Comparison of ENCODE assay signal across 28 mouse cellular contexts in genomic region chr3:135672135-135672534, GRCm38 (mm10). TPM values are rescaled to one million over a fixed set of nuclear protein-coding genes. Genes with fewer than 3 reads are reported as not detected.
DNase-seq lines count a peak whose midpoint lies in the region; ATAC-seq and TF ChIP-seq lines count a peak whose summit lies in the region.
"Had no signal": no experiment of that assay in that cellular context is flagged by ENCODE, and none has a peak within 500 bp of the region (broad histone marks: within the 10 kb centered on the region; RNA-seq: fewer than 3 reads in every experiment).

No protein-coding gene starts in this region.

- no peak overlapping the region for H3K27ac ChIP-seq in forebrain, embryonic 14.5 days (ENCODE audit: low read depth, low read length)
- H3K27ac ChIP-seq in forebrain, postnatal 0 days (ENCODE audit: low read depth, low read length) = no peak overlapping the region
- H3K27ac ChIP-seq in liver, embryonic 11.5 days (ENCODE audit: low read depth, low read length) = no peak overlapping the region
- no peak overlapping the region for H3K27ac ChIP-seq in neural tube, embryonic 14.5 days (ENCODE audit: low read depth, low read length)
- no peak overlapping the region for H3K27ac ChIP-seq in neural tube, embryonic 15.5 days (replicated peaks)
- H3K27ac ChIP-seq in stomach, embryonic 16.5 days (ENCODE audit: low read length) = no peak overlapping the region
- H3K27ac ChIP-seq: kidney, postnatal 0 days; limb, embryonic 13.5 days; liver, embryonic 13.5 days had no signal

- H3K4me1 ChIP-seq in forebrain, embryonic 14.5 days (ENCODE audit: control insufficient read depth, insufficient read depth, low read length) = peaks cover 13% of the 10 kb centered on the region; the same call in 1 of the 2 replicates
- H3K4me1 ChIP-seq in forebrain, postnatal 0 days (ENCODE audit: insufficient read depth) = peaks cover 7% of the 10 kb centered on the region; the same call in 1 of the 2 replicates
- H3K4me1 ChIP-seq in liver, embryonic 11.5 days (replicated peaks; ENCODE audit: control insufficient read depth, insufficient read depth, low read length) = peaks cover 26% of the 10 kb centered on the region
- peaks cover 15% of the 10 kb centered on the region for H3K4me1 ChIP-seq in neural tube, embryonic 14.5 days (ENCODE audit: control insufficient read depth, insufficient read depth, low read length)
- H3K4me1 ChIP-seq in neural tube, embryonic 15.5 days = peaks cover 30% of the 10 kb centered on the region
- peaks cover 37% of the 10 kb centered on the region for H3K4me1 ChIP-seq in stomach, embryonic 16.5 days (ENCODE audit: control insufficient read depth, insufficient read depth, low read length)

- no peaks in the 10 kb centered on the region for H3K27me3 ChIP-seq in forebrain, embryonic 14.5 days (replicated peaks; ENCODE audit: control insufficient read depth, insufficient read depth, low read length)
- H3K27me3 ChIP-seq in forebrain, postnatal 0 days (ENCODE audit: insufficient read depth, low read length) = no peaks in the 10 kb centered on the region
- no peaks in the 10 kb centered on the region for H3K27me3 ChIP-seq in liver, embryonic 11.5 days (replicated peaks; ENCODE audit: control insufficient read depth, insufficient read depth, low read length)
- no peaks in the 10 kb centered on the region for H3K27me3 ChIP-seq in neural tube, embryonic 14.5 days (ENCODE audit: control insufficient read depth, insufficient read depth, low read length)
- no peaks in the 10 kb centered on the region for H3K27me3 ChIP-seq in neural tube, embryonic 15.5 days (replicated peaks)
- H3K27me3 ChIP-seq in stomach, embryonic 16.5 days (ENCODE audit: control insufficient read depth, insufficient read depth, low read length) = no peaks in the 10 kb centered on the region
- H3K27me3 ChIP-seq: embryonic facial prominence, embryonic 15.5 days; limb, embryonic 13.5 days; liver, embryonic 13.5 days; stomach, embryonic 15.5 days had no signal

- no peaks in the 10 kb centered on the region for H3K36me3 ChIP-seq in forebrain, embryonic 14.5 days (ENCODE audit: control insufficient read depth, insufficient read depth, low read length)
- H3K36me3 ChIP-seq in forebrain, postnatal 0 days (ENCODE audit: insufficient read depth) = no peaks in the 10 kb centered on the region
- no peaks in the 10 kb centered on the region for H3K36me3 ChIP-seq in liver, embryonic 11.5 days (ENCODE audit: control insufficient read depth, insufficient read depth, low read length)
- H3K36me3 ChIP-seq in neural tube, embryonic 14.5 days (ENCODE audit: control insufficient read depth, insufficient read depth, low read length) = no peaks in the 10 kb centered on the region
- H3K36me3 ChIP-seq in neural tube, embryonic 15.5 days = no peaks in the 10 kb centered on the region
- H3K36me3 ChIP-seq in stomach, embryonic 16.5 days (ENCODE audit: control insufficient read depth, insufficient read depth, low read length) = no peaks in the 10 kb centered on the region
- H3K36me3 ChIP-seq: stomach, embryonic 15.5 days had no signal

- no peak overlapping the region for H3K4me3 ChIP-seq in forebrain, embryonic 14.5 days (ENCODE audit: low read depth, low read length)
- no peak overlapping the region for H3K4me3 ChIP-seq in forebrain, postnatal 0 days (ENCODE audit: low read depth, low read length)
- H3K4me3 ChIP-seq in liver, embryonic 11.5 days (ENCODE audit: low read depth, low read length) = no peak overlapping the region
- H3K4me3 ChIP-seq in neural tube, embryonic 14.5 days (ENCODE audit: low read depth, low read length) = no peak overlapping the region
- no peak overlapping the region for H3K4me3 ChIP-seq in neural tube, embryonic 15.5 days (replicated peaks)
- no peak overlapping the region for H3K4me3 ChIP-seq in stomach, embryonic 16.5 days (replicated peaks; ENCODE audit: low read length)
- H3K4me3 ChIP-seq: embryonic facial prominence, embryonic 15.5 days; limb, embryonic 13.5 days; liver, embryonic 13.5 days; stomach, embryonic 15.5 days had no signal

- no peak for TF ChIP-seq CTCF in forebrain, postnatal 0 days (IDR thresholded peaks at IDR 0.05; ENCODE audit: low read depth)

- DNase-seq in forebrain, embryonic 14.5 days (ENCODE audit: low spot score) = peak; percentile 48
- DNase-seq in forebrain, postnatal 0 days = no peak
- peak; percentile 10 for DNase-seq in liver, embryonic 11.5 days (ENCODE audit: low spot score)
- no peak for DNase-seq in liver
- DNase-seq in urinary bladder, postnatal 10 days (ENCODE audit: low spot score) = no peak
- DNase-seq: adrenal gland, postnatal 25 days; cerebellum, adult 18-20 months; cerebellum, postnatal 10 days; gastrocnemius, postnatal 14 days; heart, postnatal 36 days; kidney, adult 8-10 months; kidney, postnatal 4 days; liver, embryonic 13.5 days; lung, adult 18-20 months; lung, postnatal 10 days; right cerebral cortex, postnatal 14 days; thymus, adult 2 months; thymus, postnatal 36 days had no signal

- ATAC-seq in forebrain, embryonic 14.5 days = peak; percentile 47; the same call in 1 of the 2 replicates
- ATAC-seq in forebrain, postnatal 0 days = no peak
- ATAC-seq in liver, embryonic 11.5 days (replicated peaks; ENCODE audit: low FRiP score) = no peak
- peak; percentile 39; the same call in 1 of the 2 replicates for ATAC-seq in neural tube, embryonic 14.5 days (ENCODE audit: low read depth)
- ATAC-seq in neural tube, embryonic 15.5 days (ENCODE audit: low FRiP score) = no peak
- peak; percentile 11; the same call in 1 of the 2 replicates for ATAC-seq in stomach, embryonic 16.5 days (ENCODE audit: insufficient read depth, low FRiP score)
- ATAC-seq: CD4-positive, CD25-positive, alpha-beta regulatory T cell, adult 4 months; intestine, embryonic 16.5 days had no signal

- H3K4me2 ChIP-seq in forebrain, embryonic 14.5 days (ENCODE audit: low read length) = no peak overlapping the region
- no peak overlapping the region for H3K4me2 ChIP-seq in forebrain, postnatal 0 days (ENCODE audit: low read depth)
- H3K4me2 ChIP-seq in liver, embryonic 11.5 days = no peak overlapping the region
- no peak overlapping the region for H3K4me2 ChIP-seq in neural tube, embryonic 14.5 days (ENCODE audit: low read depth, low read length)
- H3K4me2 ChIP-seq in neural tube, embryonic 15.5 days = no peak overlapping the region
- no peak overlapping the region for H3K4me2 ChIP-seq in stomach, embryonic 16.5 days (ENCODE audit: low read depth, low read length)
- H3K4me2 ChIP-seq: embryonic facial prominence, embryonic 15.5 days; heart, embryonic 11.5 days; limb, embryonic 13.5 days; liver, embryonic 13.5 days; stomach, embryonic 15.5 days had no signal

- H3K9ac ChIP-seq in forebrain, embryonic 14.5 days (ENCODE audit: low read length) = no peak overlapping the region
- no peak overlapping the region for H3K9ac ChIP-seq in forebrain, postnatal 0 days
- no peak overlapping the region for H3K9ac ChIP-seq in liver, embryonic 11.5 days (ENCODE audit: low read depth, low read length)
- H3K9ac ChIP-seq in neural tube, embryonic 14.5 days (replicated peaks; ENCODE audit: low read depth, low read length) = no peak overlapping the region
- H3K9ac ChIP-seq in neural tube, embryonic 15.5 days (replicated peaks) = no peak overlapping the region
- no peak overlapping the region for H3K9ac ChIP-seq in stomach, embryonic 16.5 days (ENCODE audit: low read length)
- H3K9ac ChIP-seq: embryonic facial prominence, embryonic 15.5 days; limb, embryonic 13.5 days; liver, embryonic 13.5 days; stomach, embryonic 15.5 days had no signal

- no peaks in the 10 kb centered on the region for H3K9me3 ChIP-seq in forebrain, embryonic 14.5 days (replicated peaks; ENCODE audit: control insufficient read depth, low read length)
- H3K9me3 ChIP-seq in forebrain, postnatal 0 days (ENCODE audit: low read length) = no peaks in the 10 kb centered on the region
- H3K9me3 ChIP-seq in liver, embryonic 11.5 days (ENCODE audit: control insufficient read depth, low read length) = no peaks in the 10 kb centered on the region
- H3K9me3 ChIP-seq in neural tube, embryonic 14.5 days (ENCODE audit: control insufficient read depth, low read length) = no peaks in the 10 kb centered on the region
- no peaks in the 10 kb centered on the region for H3K9me3 ChIP-seq in neural tube, embryonic 15.5 days (replicated peaks)
- no peaks in the 10 kb centered on the region for H3K9me3 ChIP-seq in stomach, embryonic 16.5 days (replicated peaks; ENCODE audit: control insufficient read depth, low read length)
- H3K9me3 ChIP-seq: embryonic facial prominence, embryonic 15.5 days; limb, embryonic 13.5 days; liver, embryonic 13.5 days; stomach, embryonic 15.5 days had no signal

- whole genome bisulfite sequencing in forebrain, embryonic 14.5 days = 49% methylated on average over 5 of the region's 5 CpGs
- WGBS in forebrain, postnatal 0 days = 45% methylated on average over 5 of the region's 5 CpGs
- 75% methylated on average over 5 of the region's 5 CpGs for WGBS in liver, embryonic 11.5 days
- WGBS in neural tube, embryonic 14.5 days = 37% methylated on average over 5 of the region's 5 CpGs
- WGBS in neural tube, embryonic 15.5 days = 38% methylated on average over 5 of the region's 5 CpGs
- WGBS in stomach, embryonic 16.5 days = 44% methylated on average over 5 of the region's 5 CpGs

RNA-seq across cellular contexts. Expression of gene Nfkb1, which starts 19.2 kb away (rescaled TPM):
- polyA plus RNA-seq in forebrain, embryonic 14.5 days (2014; fragmentation: Nextera tagmentation; extraction: Ambion mirVana) = 7.2 TPM in 2 replicates
- 19.4 and 22.5 TPM in 2 replicates for total RNA-seq in forebrain, postnatal 0 days (2014; rRNA removed)
- 2.9 and 4.4 TPM in 2 replicates for polyA plus RNA-seq in forebrain, postnatal 0 days (2015; fragmentation: Nextera tagmentation; extraction: Ambion mirVana)
- polyA plus RNA-seq in liver, embryonic 11.5 days (2014; fragmentation: Nextera tagmentation; extraction: Ambion mirVana) = 27.8 and 29.4 TPM in 2 replicates
- 8.5 and 9.6 TPM in 2 replicates for polyA plus RNA-seq in neural tube, embryonic 14.5 days (2014; fragmentation: Nextera tagmentation; extraction: Ambion mirVana)
- polyA plus RNA-seq in neural tube, embryonic 15.5 days (2015; fragmentation: Nextera tagmentation; extraction: Ambion mirVana) = 7.7 and 21.5 TPM in 2 replicates
- polyA plus RNA-seq in stomach, embryonic 16.5 days (2015; fragmentation: Nextera tagmentation; extraction: Ambion mirVana) = 19.2 and 22.6 TPM in 2 replicates

Comparison
In these comparisons a context has a peak if more than half of its experiments do, and no peak if none do; other contexts are left out.
1. ATAC-seq: peak in forebrain, embryonic 14.5 days (single experiment), neural tube, embryonic 14.5 days (single experiment) and stomach, embryonic 16.5 days (single experiment); none in forebrain, postnatal 0 days (single experiment), liver, embryonic 11.5 days (single experiment) and neural tube, embryonic 15.5 days (single experiment).
2. DNase-seq: peak in forebrain, embryonic 14.5 days (single experiment) and liver, embryonic 11.5 days (single experiment); none in forebrain, postnatal 0 days (single experiment), liver (single experiment) and urinary bladder, postnatal 10 days (single experiment).